Mouse (Mus musculus) limb, embryonic 10.5 days (tissue): ENCODE measurements at regions not wholly inside any gene's neighbourhood (a gene's known extent, or its start where the extent isn't known, plus 50 kb on each side); places are given as distances from the start of the nearest gene placed in this dataset.

Source experiments
- DNase-seq: peaks from one replicate; pipeline ENCODE4 v3.0.0-alpha.2; 2017; ENCODE audit warnings: low spot score
- H3K27ac ChIP-seq: fragments of 300-500 bp; sonication (generic); 2 replicates; pipeline ENCODE4 v1.5.1; 2016; ENCODE audit warnings: mild to moderate bottlenecking
- H3K27me3 ChIP-seq: fragments of 300-500 bp; sonication (generic); 2 replicates; pipeline ENCODE4 v1.6.1; 2016; ENCODE audit warnings: low read depth, mild to moderate bottlenecking; ENCODE audit not compliant: poor library complexity, severe bottlenecking
- H3K36me3 ChIP-seq: fragments of 300-500 bp; sonication (generic); 2 replicates; pipeline ENCODE4 v1.6.1; 2016; ENCODE audit warnings: mild to moderate bottlenecking, moderate library complexity
- H3K4me1 ChIP-seq: fragments of 300-500 bp; sonication (generic); 2 replicates; pipeline ENCODE4 v1.6.1; 2016
- H3K4me3 ChIP-seq: fragments of 300-500 bp; sonication (generic); 2 replicates; pipeline ENCODE4 v1.5.1; 2016; ENCODE audit warnings: mild to moderate bottlenecking, moderate library complexity
- H3K9me3 ChIP-seq: fragments of 300-500 bp; sonication (generic); replicated peaks from 2 replicates; pipeline ENCODE4 v1.6.1; 2016; ENCODE audit warnings: mild to moderate bottlenecking
- WGBS: fragments of 180-500 bp; shearing (Covaris S2); methylation state at CpG from one replicate; pipeline ENCODE4 v1.1.7; 2016; 5-methylcytosine and 5-hydroxymethylcytosine counted together

DNA sequence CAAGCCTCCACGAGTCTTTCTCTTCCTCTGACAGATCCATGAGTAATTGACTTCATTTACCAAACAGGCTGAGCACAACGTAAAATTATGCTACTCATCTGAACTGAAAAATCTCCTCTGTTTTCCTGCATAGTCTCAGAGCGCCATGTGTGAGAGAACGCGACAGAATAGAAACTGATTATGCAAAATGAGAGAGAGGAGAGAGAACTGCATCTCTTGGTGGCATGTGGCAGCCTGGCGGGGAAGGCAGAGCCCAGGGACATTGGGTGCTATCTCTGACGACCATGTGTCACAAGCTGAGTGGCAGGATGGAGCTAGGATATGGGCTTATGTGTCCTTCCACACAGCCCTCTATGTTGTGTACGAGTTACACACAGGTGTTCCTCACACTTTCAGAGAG is 131.6 kb upstream of the Atxn1 start:
- Histone ChIP-seq H3K27ac (no peak overlapping the region), H3K36me3 (no peaks in the 10 kb centered on the region), H3K27me3 (no peaks in the 10 kb centered on the region), H3K9me3 (no peaks in the 10 kb centered on the region), H3K4me1 (no peaks in the 10 kb centered on the region), H3K4me3 (no peak overlapping the region)
- WGBS: 68% methylated on average over 8 of the region's 8 CpGs
- DNase-seq: no peak

DNA sequence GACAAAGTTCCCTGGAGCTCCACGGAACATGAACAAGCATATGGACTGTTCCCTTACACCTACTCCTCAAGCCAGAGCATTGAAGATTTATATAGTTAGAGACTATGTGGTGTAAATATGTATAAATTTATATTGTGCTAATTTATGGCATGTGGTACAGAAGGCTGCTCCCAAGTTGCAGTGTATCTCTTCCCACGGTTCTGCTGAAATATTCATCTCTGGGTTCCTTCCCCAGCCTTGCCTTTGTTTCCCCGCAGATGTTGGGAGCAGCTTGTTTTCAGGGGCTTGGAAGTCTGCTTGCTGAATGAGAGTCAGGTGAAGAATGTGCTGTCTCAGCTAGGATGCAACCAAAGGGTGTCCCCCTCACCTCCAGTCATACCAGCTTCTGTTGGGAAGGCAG is 128.0 kb upstream of the Atxn1 start:
- no peaks in the 10 kb centered on the region for H3K27me3 ChIP-seq
- DNase-seq: no peak
- no peaks in the 10 kb centered on the region for H3K36me3 ChIP-seq
- H3K4me1 ChIP-seq: no peaks in the 10 kb centered on the region
- H3K9me3 ChIP-seq: no peaks in the 10 kb centered on the region
- no peak overlapping the region for H3K4me3 ChIP-seq
- no peak overlapping the region for H3K27ac ChIP-seq
- WGBS: 87% methylated on average over 3 of the region's 3 CpGs

- H3K36me3 ChIP-seq: no peaks in the 10 kb centered on the region
- WGBS: 89% methylated on average over 5 of the region's 5 CpGs
- H3K9me3 ChIP-seq: no peaks in the 10 kb centered on the region
- no peaks in the 10 kb centered on the region for H3K27me3 ChIP-seq
- H3K27ac ChIP-seq: no peak overlapping the region
- no peaks in the 10 kb centered on the region for H3K4me1 ChIP-seq
- DNase-seq: no peak
- no peak overlapping the region for H3K4me3 ChIP-seq
Observed at GRCm38 (mm10) chr13:46091109-46091508, 126.3 kb upstream of the Atxn1 start.

GRCm38 (mm10) chr13:46088237-46088636 is 123.4 kb upstream of the Atxn1 start:
- Histone ChIP-seq H3K27ac (no peak overlapping the region), H3K4me1 (no peaks in the 10 kb centered on the region), H3K4me3 (no peak overlapping the region), H3K9me3 (no peaks in the 10 kb centered on the region), H3K36me3 (no peaks in the 10 kb centered on the region), H3K27me3 (no peaks in the 10 kb centered on the region)
- DNase-seq: no peak
- WGBS: 92% methylated on average over 3 of the region's 3 CpGs

DNA sequence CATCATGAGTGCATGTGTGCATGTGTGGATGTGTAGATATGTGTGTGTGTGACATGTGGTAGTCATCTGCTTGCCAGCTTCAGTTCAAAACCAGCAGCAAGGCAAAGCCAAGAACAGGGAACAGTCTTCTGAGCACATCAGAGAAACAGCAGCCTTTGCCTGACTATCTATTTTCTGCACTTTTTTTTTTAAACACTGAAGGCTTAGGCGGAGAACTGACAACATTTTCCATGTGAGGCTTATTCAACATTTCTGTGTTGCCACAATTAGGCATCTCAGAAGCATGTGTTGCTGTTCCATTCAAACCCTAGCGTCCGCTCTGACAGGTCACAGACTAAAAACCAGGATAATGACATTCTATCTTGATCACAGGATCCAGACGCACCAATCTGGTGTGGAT is 122.9 kb upstream of the Atxn1 start:
- Histone ChIP-seq H3K4me3 (no peak overlapping the region), H3K36me3 (no peaks in the 10 kb centered on the region), H3K27me3 (no peaks in the 10 kb centered on the region), H3K9me3 (no peaks in the 10 kb centered on the region), H3K4me1 (no peaks in the 10 kb centered on the region), H3K27ac (no peak overlapping the region)
- DNase-seq: no peak
- 92% methylated on average over 4 of the region's 4 CpGs for WGBS

DNA sequence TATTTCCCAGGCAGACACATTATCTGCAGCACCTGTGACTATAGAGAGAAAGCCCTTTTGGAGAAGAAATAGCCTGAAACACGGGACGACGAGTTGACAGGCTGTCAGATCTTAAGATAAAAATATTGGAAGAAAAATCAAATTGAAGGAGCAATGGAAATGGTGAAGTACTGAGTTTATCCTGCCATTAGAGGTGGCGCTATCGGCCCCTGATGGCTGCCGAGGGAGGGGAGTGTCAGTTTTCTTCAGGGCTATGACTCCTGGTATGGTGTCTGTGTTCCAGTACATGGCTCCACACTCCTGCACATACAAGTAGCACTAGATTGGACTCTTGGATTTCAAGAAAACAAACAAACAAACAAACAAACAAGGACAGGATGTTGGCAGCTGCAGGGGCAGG is 112.1 kb upstream of the Atxn1 start:
- DNase-seq: no peak
- H3K27ac ChIP-seq: no peak overlapping the region
- H3K27me3 ChIP-seq: no peaks in the 10 kb centered on the region
- H3K4me3 ChIP-seq: no peak overlapping the region
- H3K4me1 ChIP-seq: no peaks in the 10 kb centered on the region
- no peaks in the 10 kb centered on the region for H3K36me3 ChIP-seq
- WGBS: 87% methylated on average over 6 of the region's 6 CpGs
- H3K9me3 ChIP-seq: no peaks in the 10 kb centered on the region

GRCm38 (mm10) chr13:46071670-46072069 is 106.9 kb upstream of the Atxn1 start:
- H3K27me3 ChIP-seq: no peaks in the 10 kb centered on the region
- H3K27ac ChIP-seq: no peak overlapping the region
- H3K9me3 ChIP-seq: no peaks in the 10 kb centered on the region
- DNase-seq: no peak
- WGBS: 94% methylated on average over 4 of the region's 4 CpGs
- no peaks in the 10 kb centered on the region for H3K36me3 ChIP-seq
- H3K4me3 ChIP-seq: no peak overlapping the region
- no peaks in the 10 kb centered on the region for H3K4me1 ChIP-seq

- Histone ChIP-seq H3K36me3 (no peaks in the 10 kb centered on the region), H3K27me3 (no peaks in the 10 kb centered on the region)
- 46% methylated on average over 3 of the region's 3 CpGs for WGBS
Observed at GRCm38 (mm10) chr13:46069571-46069970, 104.8 kb upstream of the Atxn1 start.

DNA sequence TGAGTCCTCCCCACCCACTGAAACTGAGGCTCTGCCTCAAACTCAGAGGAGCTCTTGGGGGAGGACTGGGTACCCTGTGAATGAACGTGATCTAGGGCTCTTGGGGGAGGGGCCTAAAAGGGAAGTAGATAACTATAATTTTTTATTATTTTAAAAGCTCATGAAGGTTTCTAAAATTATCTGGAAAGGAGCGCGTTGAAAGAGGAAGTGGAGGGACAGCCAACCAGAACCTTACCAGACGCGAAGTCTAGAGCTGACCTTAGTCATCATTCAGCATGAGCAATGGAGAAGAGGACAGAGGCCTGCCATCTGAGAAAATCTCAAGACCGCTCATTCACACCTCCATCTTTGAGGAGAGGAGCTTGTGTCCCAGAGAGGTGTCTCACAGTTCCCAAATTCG is 98.0 kb upstream of the Atxn1 start:
- Histone ChIP-seq H3K4me1 (peaks cover 7% of the 10 kb centered on the region), H3K9me3 (no peaks in the 10 kb centered on the region), H3K4me3 (no peak overlapping the region), H3K27ac (no peak overlapping the region), H3K36me3 (no peaks in the 10 kb centered on the region), H3K27me3 (no peaks in the 10 kb centered on the region)
- WGBS: 94% methylated on average over 7 of the region's 7 CpGs
- DNase-seq: no peak

More at GRCm38 (mm10) chr13:46069571-46069970, 104.8 kb upstream of the Atxn1 start:
- Histone ChIP-seq H3K27ac (no peak overlapping the region), H3K4me3 (no peak overlapping the region), H3K4me1 (no peaks in the 10 kb centered on the region), H3K9me3 (no peaks in the 10 kb centered on the region)
- DNase-seq: no peak

- H3K27ac ChIP-seq: no peak overlapping the region
- no peaks in the 10 kb centered on the region for H3K36me3 ChIP-seq
- DNase-seq: no peak
- no peaks in the 10 kb centered on the region for H3K27me3 ChIP-seq
- H3K4me1 ChIP-seq: peaks cover 7% of the 10 kb centered on the region
- no peaks in the 10 kb centered on the region for H3K9me3 ChIP-seq
- no peak overlapping the region for H3K4me3 ChIP-seq
- 90% methylated on average over 14 of the region's 14 CpGs for WGBS
Observed at GRCm38 (mm10) chr13:46059870-46060269, 95.1 kb upstream of the Atxn1 start.

DNA sequence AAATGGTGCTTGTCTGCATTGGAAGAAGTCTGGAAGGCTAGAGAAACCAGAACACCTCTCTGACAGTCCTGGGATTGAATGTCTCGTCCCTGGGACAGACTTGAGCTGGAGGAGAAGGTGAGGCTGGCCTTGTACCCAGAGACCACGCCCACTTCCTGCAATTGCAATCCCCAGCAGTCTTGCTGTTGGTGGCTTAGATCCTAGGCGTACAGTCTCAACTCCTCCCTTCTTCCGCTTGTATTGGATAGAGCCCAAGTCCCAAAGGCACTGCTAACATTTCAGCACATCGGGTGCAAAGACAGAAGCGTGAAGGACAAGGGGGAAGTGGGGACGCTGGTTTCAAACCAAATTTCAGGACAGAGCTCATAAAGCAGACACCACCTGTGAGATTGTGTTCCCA is 94.1 kb upstream of the Atxn1 start:
- Histone ChIP-seq H3K27ac (no peak overlapping the region), H3K27me3 (no peaks in the 10 kb centered on the region), H3K4me3 (no peak overlapping the region), H3K9me3 (no peaks in the 10 kb centered on the region), H3K4me1 (peaks cover 7% of the 10 kb centered on the region), H3K36me3 (no peaks in the 10 kb centered on the region)
- WGBS: 51% methylated on average over 7 of the region's 7 CpGs
- no peak for DNase-seq

DNA sequence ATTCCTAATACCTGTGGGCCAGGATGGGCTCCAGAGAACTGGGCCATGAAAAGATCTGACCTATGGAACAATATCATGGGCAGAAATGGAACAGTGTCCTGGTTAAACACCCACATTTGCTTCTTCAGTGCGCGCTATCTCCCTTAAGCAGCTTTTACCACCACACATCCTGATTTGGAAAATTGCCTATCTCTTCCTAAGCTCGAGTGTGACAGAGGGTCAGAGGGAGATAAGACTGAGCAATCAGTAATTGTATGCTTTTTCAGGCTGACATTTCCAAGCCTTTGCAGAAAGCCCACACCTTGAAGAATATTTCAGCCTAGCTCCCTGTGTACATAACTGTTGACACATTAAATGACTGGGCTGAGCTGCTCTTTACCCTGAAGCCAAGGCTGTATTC is 93.5 kb upstream of the Atxn1 start:
- 88% methylated on average over 3 of the region's 3 CpGs for WGBS
- Histone ChIP-seq H3K9me3 (no peaks in the 10 kb centered on the region), H3K27ac (no peak overlapping the region), H3K4me1 (peaks cover 7% of the 10 kb centered on the region), H3K4me3 (no peak overlapping the region), H3K27me3 (no peaks in the 10 kb centered on the region), H3K36me3 (no peaks in the 10 kb centered on the region)
- DNase-seq: no peak

- 86% methylated on average over 3 of the region's 3 CpGs for WGBS
Observed at GRCm38 (mm10) chr13:46055410-46055809, 90.6 kb upstream of the Atxn1 start.

GRCm38 (mm10) chr13:46043568-46043967 is 78.8 kb upstream of the Atxn1 start:
- H3K27ac ChIP-seq: no peak overlapping the region

More at GRCm38 (mm10) chr13:46055410-46055809, 90.6 kb upstream of the Atxn1 start:
- H3K9me3 ChIP-seq: no peaks in the 10 kb centered on the region
- no peak for DNase-seq
- peaks cover 7% of the 10 kb centered on the region for H3K4me1 ChIP-seq
- H3K27me3 ChIP-seq: no peaks in the 10 kb centered on the region
- no peak overlapping the region for H3K4me3 ChIP-seq
- H3K36me3 ChIP-seq: no peaks in the 10 kb centered on the region
- H3K27ac ChIP-seq: no peak overlapping the region

More at GRCm38 (mm10) chr13:46043568-46043967, 78.8 kb upstream of the Atxn1 start:
- Histone ChIP-seq H3K9me3 (no peaks in the 10 kb centered on the region), H3K4me3 (no peak overlapping the region), H3K4me1 (no peaks in the 10 kb centered on the region), H3K27me3 (no peaks in the 10 kb centered on the region), H3K36me3 (no peaks in the 10 kb centered on the region)
- no peak for DNase-seq
- 76% methylated on average over 12 of the region's 12 CpGs for WGBS
